Mouse (Mus musculus) bone marrow, adult 2 months (tissue): ENCODE data around the gene Nudt8.

Source experiments
- CTCF ChIP-seq: fragments of 200-500 bp; IDR thresholded peaks from 2 replicates; pipeline ENCODE4 v1.5.1; 2011; ENCODE audit warnings: low read length, control low read depth; ENCODE audit not compliant: control insufficient read depth, insufficient read depth
- POLR2A ChIP-seq: fragments of 200-500 bp; IDR thresholded peaks from 2 replicates; pipeline ENCODE4 v1.6.1; 2011; ENCODE audit warnings: low read depth, mild to moderate bottlenecking, control low read depth, low read length, borderline replicate concordance; ENCODE audit not compliant: control insufficient read depth

DNA sequence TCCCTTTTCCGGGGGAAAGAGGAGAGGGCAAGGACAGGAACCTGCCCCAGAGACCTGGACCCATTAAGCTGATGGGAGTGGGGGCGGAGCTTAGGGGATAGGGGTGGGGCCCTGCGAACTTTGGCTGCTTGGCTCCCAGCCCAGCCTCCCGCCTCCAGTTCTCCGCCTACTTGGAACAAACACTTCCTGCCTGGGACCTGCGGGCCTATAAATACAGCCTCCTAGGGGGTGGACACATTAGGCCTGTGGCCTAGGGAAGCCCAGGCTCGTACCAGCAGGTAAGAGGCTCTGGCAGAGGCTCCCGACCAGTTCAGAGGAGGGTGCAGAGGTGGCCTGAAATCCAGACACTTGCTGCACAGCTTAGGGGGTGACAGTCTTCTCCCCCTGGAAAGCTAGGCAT is 14.0 kb upstream of the Nudt8 start, which contains the start of gene Acy3:
- TF ChIP-seq POLR2A (0 out of 2 replicates have a peak, but pooled peaks have one; percentile 26), CTCF (no peak)
